In the genomic region with DNA sequence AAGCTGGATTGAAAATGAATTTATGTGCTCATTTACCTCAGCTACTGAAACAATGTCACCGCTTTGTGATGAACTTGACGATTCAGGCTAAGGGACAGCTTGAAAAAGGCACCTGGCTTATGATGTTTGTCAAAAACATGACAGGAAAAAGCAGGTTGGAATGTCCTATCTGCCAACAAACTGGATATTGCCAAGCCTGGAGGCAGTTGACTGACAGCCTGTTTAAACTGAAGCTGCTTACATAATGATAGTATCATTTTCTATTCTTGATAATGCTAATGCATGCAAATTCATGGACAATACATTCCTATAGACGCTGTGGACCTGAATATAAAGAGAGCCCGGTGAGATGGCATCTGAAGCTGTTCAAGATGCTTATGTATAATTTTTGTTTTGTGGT, we compare ENCODE assay signal across 26 mouse cellular contexts.
DNase-seq lines count a peak whose midpoint lies in the region; ATAC-seq and TF ChIP-seq lines count a peak whose summit lies in the region.
"Had no signal": no experiment of that assay in that cellular context is flagged by ENCODE, and none has a peak within 500 bp of the region (broad histone marks: within the 10 kb centered on the region; RNA-seq: fewer than 3 reads in every experiment).

No protein-coding gene starts in this region.

- no peak for TF ChIP-seq CTCF in midbrain, postnatal 0 days (IDR thresholded peaks at IDR 0.05)
- no peak for TF ChIP-seq CTCF in brain, embryonic 14.5 days (IDR thresholded peaks at IDR 0.05; ENCODE audit: borderline replicate concordance, extremely low read depth, insufficient read depth, insufficient read length)
- no peak for TF ChIP-seq CTCF in forebrain, postnatal 0 days (IDR thresholded peaks at IDR 0.05; ENCODE audit: low read depth)

- H3K4me3 ChIP-seq in forebrain, embryonic 14.5 days (ENCODE audit: low read depth, low read length): no peak overlapping the region
- no peak overlapping the region for H3K4me3 ChIP-seq in forebrain, embryonic 10.5 days
- no peak overlapping the region for H3K4me3 ChIP-seq in midbrain, embryonic 12.5 days
- H3K4me3 ChIP-seq in midbrain, postnatal 0 days (ENCODE audit: low read depth, low read length): no peak overlapping the region
- no peak overlapping the region for H3K4me3 ChIP-seq in forebrain, postnatal 0 days (ENCODE audit: low read depth, low read length)
- H3K4me3 ChIP-seq in kidney, embryonic 14.5 days (ENCODE audit: low read length): no peak overlapping the region
- H3K4me3 ChIP-seq: heart, embryonic 12.5 days; heart, embryonic 15.5 days; hindbrain, embryonic 10.5 days; hindbrain, embryonic 13.5 days; intestine, embryonic 15.5 days had no signal

- DNase-seq in forebrain, embryonic 14.5 days (ENCODE audit: low spot score): peak; percentile 70
- no peak for DNase-seq in forebrain, embryonic 10.5 days (ENCODE audit: extremely low spot score, low spot score)
- no peak for DNase-seq in midbrain, postnatal 0 days (ENCODE audit: low spot score)
- DNase-seq in brain, embryonic 14.5 days (ENCODE audit: low read depth): peak; percentile 77
- peak; percentile 32 for DNase-seq in forebrain, postnatal 0 days
- DNase-seq in adrenal gland, adult 8-10 months: no peak
- DNase-seq: adrenal gland, postnatal 14 days; B cell, adult 2 months; cerebellum, adult 11-12 months; cerebellum, adult 8-10 months; cerebellum, postnatal 14 days; gastrocnemius, postnatal 25 days; heart, adult 18-20 months; heart, postnatal 10 days; heart, postnatal 36 days had no signal

- peak overlapping the region; percentile 33; the same call in 1 of the 2 replicates for H3K27ac ChIP-seq in forebrain, embryonic 14.5 days (ENCODE audit: low read depth, low read length)
- H3K27ac ChIP-seq in forebrain, embryonic 10.5 days: no peak overlapping the region
- no peak overlapping the region for H3K27ac ChIP-seq in midbrain, embryonic 12.5 days (replicated peaks)
- H3K27ac ChIP-seq in midbrain, postnatal 0 days (ENCODE audit: low read depth, low read length): no peak overlapping the region
- no peak overlapping the region for H3K27ac ChIP-seq in forebrain, postnatal 0 days (ENCODE audit: low read depth, low read length)
- no peak overlapping the region for H3K27ac ChIP-seq in kidney, embryonic 14.5 days (ENCODE audit: low read depth, low read length)
- H3K27ac ChIP-seq: heart, embryonic 15.5 days; hindbrain, embryonic 10.5 days; hindbrain, embryonic 13.5 days; intestine, embryonic 15.5 days had no signal

- no peak overlapping the region for H3K9ac ChIP-seq in forebrain, embryonic 14.5 days (ENCODE audit: low read length)
- H3K9ac ChIP-seq in midbrain, embryonic 12.5 days (replicated peaks): no peak overlapping the region
- no peak overlapping the region for H3K9ac ChIP-seq in midbrain, postnatal 0 days (replicated peaks; ENCODE audit: low read length, poor library complexity, severe bottlenecking)
- H3K9ac ChIP-seq in forebrain, postnatal 0 days: no peak overlapping the region
- H3K9ac ChIP-seq in kidney, embryonic 14.5 days (ENCODE audit: low read depth, low read length): no peak overlapping the region
- H3K9ac ChIP-seq: heart, embryonic 12.5 days; heart, embryonic 15.5 days; hindbrain, embryonic 13.5 days; intestine, embryonic 15.5 days had no signal

- TF ChIP-seq POLR2A in brain, embryonic 14.5 days (IDR thresholded peaks at IDR 0.05; ENCODE audit: borderline replicate concordance, extremely low read depth, insufficient read depth, insufficient read length, poor library complexity, severe bottlenecking): no peak

- 44% methylated on average over 4 of the region's 4 CpGs for WGBS in forebrain, embryonic 14.5 days
- WGBS in forebrain, embryonic 10.5 days: 89% methylated on average over 4 of the region's 4 CpGs
- 59% methylated on average over 4 of the region's 4 CpGs for WGBS in midbrain, embryonic 12.5 days
- WGBS in midbrain, postnatal 0 days: 45% methylated on average over 4 of the region's 4 CpGs
- 24% methylated on average over 4 of the region's 4 CpGs for WGBS in forebrain, postnatal 0 days
- 89% methylated on average over 4 of the region's 4 CpGs for WGBS in kidney, embryonic 14.5 days

- H3K4me2 ChIP-seq in forebrain, embryonic 14.5 days (ENCODE audit: low read length): no peak overlapping the region
- no peak overlapping the region for H3K4me2 ChIP-seq in midbrain, embryonic 12.5 days (replicated peaks)
- H3K4me2 ChIP-seq in midbrain, postnatal 0 days (ENCODE audit: low read depth, low read length, poor library complexity, severe bottlenecking): no peak overlapping the region
- no peak overlapping the region for H3K4me2 ChIP-seq in forebrain, postnatal 0 days (ENCODE audit: low read depth)
- no peak overlapping the region for H3K4me2 ChIP-seq in kidney, embryonic 14.5 days (replicated peaks; ENCODE audit: low read depth, low read length)
- H3K4me2 ChIP-seq: heart, embryonic 12.5 days; heart, embryonic 15.5 days; hindbrain, embryonic 13.5 days; intestine, embryonic 15.5 days had no signal

- H3K9me3 ChIP-seq in forebrain, embryonic 14.5 days (replicated peaks; ENCODE audit: control insufficient read depth, low read length): no peaks in the 10 kb centered on the region
- H3K9me3 ChIP-seq in forebrain, embryonic 10.5 days: no peaks in the 10 kb centered on the region
- H3K9me3 ChIP-seq in midbrain, embryonic 12.5 days: no peaks in the 10 kb centered on the region
- no peaks in the 10 kb centered on the region for H3K9me3 ChIP-seq in midbrain, postnatal 0 days (ENCODE audit: low read length)
- H3K9me3 ChIP-seq in forebrain, postnatal 0 days (ENCODE audit: low read length): no peaks in the 10 kb centered on the region
- H3K9me3 ChIP-seq in kidney, embryonic 14.5 days (ENCODE audit: control insufficient read depth, low read length): no peaks in the 10 kb centered on the region
- H3K9me3 ChIP-seq: G1E; heart, embryonic 12.5 days; heart, embryonic 15.5 days; hindbrain, embryonic 10.5 days; hindbrain, embryonic 13.5 days; intestine, embryonic 15.5 days had no signal

- no peaks in the 10 kb centered on the region for H3K27me3 ChIP-seq in forebrain, embryonic 14.5 days (replicated peaks; ENCODE audit: control insufficient read depth, insufficient read depth, low read length)
- H3K27me3 ChIP-seq in forebrain, embryonic 10.5 days (ENCODE audit: poor library complexity, severe bottlenecking): no peaks in the 10 kb centered on the region
- no peaks in the 10 kb centered on the region for H3K27me3 ChIP-seq in midbrain, embryonic 12.5 days
- no peaks in the 10 kb centered on the region for H3K27me3 ChIP-seq in midbrain, postnatal 0 days (ENCODE audit: insufficient read depth, low read length)
- no peaks in the 10 kb centered on the region for H3K27me3 ChIP-seq in forebrain, postnatal 0 days (ENCODE audit: insufficient read depth, low read length)
- H3K27me3 ChIP-seq in kidney, embryonic 14.5 days (ENCODE audit: control insufficient read depth, insufficient read depth, low read length): no peaks in the 10 kb centered on the region
- H3K27me3 ChIP-seq: CH12.LX; heart, embryonic 12.5 days; heart, embryonic 15.5 days; hindbrain, embryonic 13.5 days; intestine, embryonic 15.5 days had no signal

- peaks cover 13% of the 10 kb centered on the region for H3K4me1 ChIP-seq in forebrain, embryonic 14.5 days (ENCODE audit: control insufficient read depth, insufficient read depth, low read length)
- H3K4me1 ChIP-seq in forebrain, embryonic 10.5 days: peaks cover 10% of the 10 kb centered on the region; the same call in 1 of the 2 replicates
- peaks cover 15% of the 10 kb centered on the region for H3K4me1 ChIP-seq in midbrain, embryonic 12.5 days
- no peaks in the 10 kb centered on the region; the same call in 1 of the 2 replicates for H3K4me1 ChIP-seq in midbrain, postnatal 0 days (ENCODE audit: insufficient read depth, low read length)
- H3K4me1 ChIP-seq in forebrain, postnatal 0 days (ENCODE audit: insufficient read depth): no peaks in the 10 kb centered on the region
- no peaks in the 10 kb centered on the region for H3K4me1 ChIP-seq in kidney, embryonic 14.5 days (ENCODE audit: control insufficient read depth, insufficient read depth, low read length)
- H3K4me1 ChIP-seq: heart, embryonic 12.5 days; heart, embryonic 15.5 days; hindbrain, embryonic 10.5 days; intestine, embryonic 15.5 days had no signal

- ATAC-seq in forebrain, embryonic 14.5 days: peak; percentile 69
- ATAC-seq in midbrain, embryonic 12.5 days (ENCODE audit: low FRiP score, low read depth): peak; percentile 34; the same call in 1 of the 2 replicates
- no peak for ATAC-seq in midbrain, postnatal 0 days (ENCODE audit: low FRiP score)
- peak; percentile 41; the same call in 1 of the 2 replicates for ATAC-seq in forebrain, postnatal 0 days
- ATAC-seq in kidney, embryonic 14.5 days (ENCODE audit: low FRiP score, low TSS enrichment): no peak
- ATAC-seq: hindbrain, embryonic 16.5 days; intestine, embryonic 15.5 days; Patski had no signal

- H3K36me3 ChIP-seq in forebrain, embryonic 14.5 days (ENCODE audit: control insufficient read depth, insufficient read depth, low read length): no peaks in the 10 kb centered on the region
- H3K36me3 ChIP-seq in forebrain, embryonic 10.5 days (replicated peaks): no peaks in the 10 kb centered on the region
- H3K36me3 ChIP-seq in midbrain, embryonic 12.5 days: no peaks in the 10 kb centered on the region
- H3K36me3 ChIP-seq in midbrain, postnatal 0 days (ENCODE audit: insufficient read depth, low read length): no peaks in the 10 kb centered on the region
- no peaks in the 10 kb centered on the region for H3K36me3 ChIP-seq in forebrain, postnatal 0 days (ENCODE audit: insufficient read depth)
- no peaks in the 10 kb centered on the region for H3K36me3 ChIP-seq in kidney, embryonic 14.5 days (ENCODE audit: control insufficient read depth, insufficient read depth, low read length)
- H3K36me3 ChIP-seq: G1E; heart, embryonic 12.5 days; heart, embryonic 15.5 days; hindbrain, embryonic 10.5 days; hindbrain, embryonic 13.5 days; intestine, embryonic 15.5 days had no signal

Comparison
In these comparisons a context has a peak if more than half of its experiments do, and no peak if none do; other contexts are left out.
1. ATAC-seq: peak in forebrain, embryonic 14.5 days (single experiment), midbrain, embryonic 12.5 days (single experiment) and forebrain, postnatal 0 days (single experiment); none in midbrain, postnatal 0 days (single experiment) and kidney, embryonic 14.5 days (single experiment).
2. DNase-seq: peak in forebrain, embryonic 14.5 days (single experiment), brain, embryonic 14.5 days (single experiment) and forebrain, postnatal 0 days (single experiment); none in forebrain, embryonic 10.5 days (single experiment), midbrain, postnatal 0 days (single experiment) and adrenal gland, adult 8-10 months (single experiment).